Mouse (Mus musculus): ENCODE results near the gene Cxcl17.

DNA sequence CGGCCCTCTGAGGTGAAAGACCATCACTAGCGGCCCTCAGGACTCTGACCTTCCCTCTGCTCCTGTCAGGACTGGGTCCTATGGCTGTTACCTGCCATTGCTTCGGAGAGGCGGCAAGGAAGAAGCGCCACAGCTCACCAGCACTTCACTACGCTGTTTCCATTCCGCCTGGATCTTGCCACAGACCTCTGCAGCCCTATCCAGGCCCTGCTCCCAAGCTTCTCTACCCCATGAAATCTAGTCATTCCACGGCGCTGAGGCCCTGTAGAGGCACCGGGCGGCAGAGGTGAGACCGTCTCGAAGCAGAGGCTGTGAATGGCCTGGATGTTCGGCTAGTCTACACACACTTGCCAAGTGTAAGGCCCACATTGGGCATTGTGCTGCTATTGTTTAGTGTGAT lies 16.1 kb downstream of the Cxcl17 start:
- TF ChIP-seq POLR2A (IDR thresholded peaks at IDR 0.05; ENCODE audit: insufficient read depth, low read depth, low read length) (no peak), EP300 (IDR thresholded peaks at IDR 0.05; ENCODE audit: insufficient read depth, low read depth, low read length) (no peak), CTCF (IDR thresholded peaks at IDR 0.05) (no peak)
